17 mouse cellular contexts compared by ENCODE assay signal in genomic region chr7:38204314-38204713, GRCm38 (mm10). TPM values are rescaled to one million over a fixed set of nuclear protein-coding genes. Genes with fewer than 3 reads are reported as not detected.
DNase-seq lines count a peak whose midpoint lies in the region; ATAC-seq and TF ChIP-seq lines count a peak whose summit lies in the region.
"Had no signal": no experiment of that assay in that cellular context is flagged by ENCODE, and none has a peak within 500 bp of the region (broad histone marks: within the 10 kb centered on the region; RNA-seq: fewer than 3 reads in every experiment).

No protein-coding gene starts in this region.

- H3K27me3 ChIP-seq in liver, adult 2 months (ENCODE audit: control insufficient read depth, insufficient read depth, low read length), result no peaks in the 10 kb centered on the region
- 0 out of 2 replicates have a peak, but pooled peaks cover 7% of the 10 kb centered on the region for H3K27me3 ChIP-seq in liver, embryonic 12.5 days (replicated peaks)
- H3K27me3 ChIP-seq: heart, embryonic 15.5 days; hindbrain, embryonic 12.5 days; midbrain, embryonic 15.5 days; neural tube, embryonic 13.5 days; stomach, embryonic 15.5 days had no signal

- H3K9me3 ChIP-seq in liver, embryonic 12.5 days (replicated peaks), result 0 out of 2 replicates have a peak, but pooled peaks cover 6% of the 10 kb centered on the region
- H3K9me3 ChIP-seq: heart, embryonic 15.5 days; hindbrain, embryonic 12.5 days; midbrain, embryonic 15.5 days; neural tube, embryonic 13.5 days; stomach, embryonic 15.5 days had no signal

- H3K36me3 ChIP-seq in liver, adult 2 months (ENCODE audit: control insufficient read depth, insufficient read depth, low read length), result no peaks in the 10 kb centered on the region
- no peaks in the 10 kb centered on the region for H3K36me3 ChIP-seq in liver, embryonic 12.5 days
- H3K36me3 ChIP-seq: heart, embryonic 15.5 days; hindbrain, embryonic 12.5 days; midbrain, embryonic 15.5 days; neural tube, embryonic 13.5 days; stomach, embryonic 15.5 days had no signal

- 94% methylated on average over 6 of the region's 6 CpGs for WGBS in liver, adult 2 months
- WGBS in liver, embryonic 12.5 days (ENCODE audit: insufficient replicate concordance), result 77% methylated on average over 6 of the region's 6 CpGs
- 86% methylated on average over 6 of the region's 6 CpGs for WGBS in bone marrow, adult 2 months

- no peak overlapping the region for H3K4me3 ChIP-seq in liver, adult 2 months (ENCODE audit: insufficient read depth, low read depth, low read length)
- H3K4me3 ChIP-seq in liver, embryonic 12.5 days, result no peak overlapping the region
- no peak overlapping the region for H3K4me3 ChIP-seq in bone marrow, adult 2 months (replicated peaks; ENCODE audit: control insufficient read depth, low read depth, low read length)
- H3K4me3 ChIP-seq: heart, embryonic 15.5 days; hindbrain, embryonic 12.5 days; midbrain, embryonic 15.5 days; neural tube, embryonic 13.5 days; stomach, embryonic 15.5 days had no signal

- H3K79me2 ChIP-seq in liver, adult 2 months (ENCODE audit: control insufficient read depth, insufficient read depth, low read length), result no peaks in the 10 kb centered on the region

- no peak for DNase-seq in liver, adult 2 months (ENCODE audit: extremely low read depth, low read depth, low spot score)
- peak; percentile 33 for DNase-seq in A20 (ENCODE audit: low read depth, low spot score)
- peak; percentile 28 for DNase-seq in CD4-positive helper T cell, adult 2 months (ENCODE audit: low read depth, low spot score)
- DNase-seq in retina, embryonic 14.5 days (ENCODE audit: low spot score), result no peak
- no peak for DNase-seq in c-Kit-positive CD71-positive TER-119-positive erythroid progenitor cells, embryonic 14.5 days (ENCODE audit: low spot score)
- DNase-seq: adrenal gland, postnatal 36 days; cerebellum, adult 18-20 months; gastrocnemius, postnatal 25 days; kidney, postnatal 14 days; lung, postnatal 36 days had no signal

- TF ChIP-seq CTCF in liver, adult 2 months (IDR thresholded peaks at IDR 0.05; ENCODE audit: low read depth, low read length), result peak; percentile 22; the same call in 1 of the 2 replicates
- peak; percentile 8; the same call in 1 of the 2 replicates for TF ChIP-seq CTCF in bone marrow, adult 2 months (IDR thresholded peaks at IDR 0.05; ENCODE audit: control insufficient read depth, insufficient read depth, low read length)

- H3K4me2 ChIP-seq in liver, embryonic 12.5 days, result no peak overlapping the region
- H3K4me2 ChIP-seq: heart, embryonic 15.5 days; hindbrain, embryonic 12.5 days; midbrain, embryonic 15.5 days; neural tube, embryonic 13.5 days; stomach, embryonic 15.5 days had no signal

- H3K27ac ChIP-seq in liver, adult 2 months (replicated peaks; ENCODE audit: insufficient read depth, low read depth, low read length), result no peak overlapping the region
- no peak overlapping the region for H3K27ac ChIP-seq in liver, embryonic 12.5 days
- H3K27ac ChIP-seq in bone marrow, adult 2 months (ENCODE audit: control insufficient read depth, insufficient read depth, low read depth, low read length, poor library complexity), result no peak overlapping the region
- H3K27ac ChIP-seq: heart, embryonic 15.5 days; hindbrain, embryonic 12.5 days; midbrain, embryonic 15.5 days; neural tube, embryonic 13.5 days; stomach, embryonic 15.5 days had no signal

- peaks cover 14% of the 10 kb centered on the region for H3K4me1 ChIP-seq in liver, adult 2 months (ENCODE audit: control insufficient read depth, insufficient read depth, low read length)
- H3K4me1 ChIP-seq in liver, embryonic 12.5 days, result peaks cover 4% of the 10 kb centered on the region; the same call in 1 of the 2 replicates
- H3K4me1 ChIP-seq in bone marrow, adult 2 months (ENCODE audit: control insufficient read depth, insufficient read depth, low read length), result peaks cover 2% of the 10 kb centered on the region; the same call in 1 of the 2 replicates
- H3K4me1 ChIP-seq: stomach, embryonic 15.5 days had no signal

- no peak overlapping the region for H3K9ac ChIP-seq in liver, adult 2 months (ENCODE audit: low read depth, low read length)
- H3K9ac ChIP-seq in liver, embryonic 12.5 days, result no peak overlapping the region
- H3K9ac ChIP-seq: heart, embryonic 15.5 days; hindbrain, embryonic 12.5 days; midbrain, embryonic 15.5 days; neural tube, embryonic 13.5 days; stomach, embryonic 15.5 days had no signal

- no peak for TF ChIP-seq POLR2A in liver, adult 2 months (IDR thresholded peaks at IDR 0.05; ENCODE audit: extremely low read depth, insufficient read depth, low read length)
- no peak for TF ChIP-seq POLR2A in bone marrow, adult 2 months (IDR thresholded peaks at IDR 0.05; ENCODE audit: borderline replicate concordance, control insufficient read depth, low read depth, low read length)

- ATAC-seq in liver, embryonic 12.5 days, result no peak
- ATAC-seq: midbrain, embryonic 15.5 days had no signal

RNA-seq across cellular contexts. Expression of gene 1600014C10Rik, which starts 21.3 kb away (rescaled TPM):
- total RNA-seq in liver, adult 2 months (2014; rRNA removed), result 135 and 146 TPM in 2 replicates
- 116 and 202 TPM in 2 replicates for polyA plus RNA-seq in liver, adult 2 months (2012; rRNA removed)
- polyA plus RNA-seq in liver, embryonic 12.5 days (2016; fragmentation: Nextera tagmentation; extraction: Ambion mirVana), result 7.0 and 7.5 TPM in 2 replicates
- 15.1 and 22.2 TPM in 2 replicates for polyA plus RNA-seq in bone marrow, adult 2 months (2011; ENCODE audit: insufficient read depth, insufficient read length, low replicate concordance, missing spikeins)

RNA-seq across cellular contexts. Expression of gene Plekhf1, which starts 23.5 kb away (rescaled TPM):
- total RNA-seq in liver, adult 2 months (2014; rRNA removed), result 3.4 and 6.6 TPM in 2 replicates
- 2.5 and 3.2 TPM in 2 replicates for polyA plus RNA-seq in liver, adult 2 months (2012; rRNA removed)
- polyA plus RNA-seq in liver, embryonic 12.5 days (2016; fragmentation: Nextera tagmentation; extraction: Ambion mirVana), result 0.45 and 0.55 TPM in 2 replicates
- 0.61 and 1.1 TPM in 2 replicates for polyA plus RNA-seq in bone marrow, adult 2 months (2011; ENCODE audit: insufficient read depth, insufficient read length, low replicate concordance, missing spikeins)

Comparison
In these comparisons a context has a peak if more than half of its experiments do, and no peak if none do; other contexts are left out.
1. DNase-seq: peak in A20 (single experiment) and CD4-positive helper T cell, adult 2 months (single experiment); none in liver, adult 2 months (single experiment), retina, embryonic 14.5 days (single experiment) and c-Kit-positive CD71-positive TER-119-positive erythroid progenitor cells, embryonic 14.5 days (single experiment).